Mouse (Mus musculus) hindbrain, embryonic 11.5 days (tissue): ENCODE results near the gene Sphk2. TPM values are rescaled to one million over a fixed set of nuclear protein-coding genes. Genes with fewer than 3 reads are reported as not detected.
A peak's percentile ranks its signal among the peaks of the same experiment; 100 is the strongest.

Experiments
- ATAC-seq: fragments of 200-750 bp; cut with Nextera tagmentation; 2 replicates; pipeline ENCODE4 v1.8.0; 2017; ENCODE audit warnings: mild to moderate bottlenecking, moderate TSS enrichment, moderate library complexity; ENCODE audit not compliant: low FRiP score
- DNase-seq: peaks from one replicate; pipeline ENCODE4 v3.0.0-alpha.2; 2015; ENCODE audit warnings: low spot score
- H3K27ac ChIP-seq: fragments of 300-500 bp; sonication (generic); 2 replicates; pipeline ENCODE4 v1.5.1; 2014; ENCODE audit warnings: mild to moderate bottlenecking, low read depth, low read length
- H3K27me3 ChIP-seq: fragments of 300-500 bp; sonication (generic); 2 replicates; pipeline ENCODE4 v1.6.1; 2014; ENCODE audit warnings: mild to moderate bottlenecking, low read length, moderate library complexity, mixed read lengths; ENCODE audit not compliant: control insufficient read depth, insufficient read depth
- H3K36me3 ChIP-seq: fragments of 300-500 bp; sonication (generic); 2 replicates; pipeline ENCODE4 v1.6.1; 2014; ENCODE audit warnings: mild to moderate bottlenecking, low read length, moderate library complexity, mixed read lengths; ENCODE audit not compliant: control insufficient read depth, insufficient read depth
- H3K4me1 ChIP-seq: fragments of 300-500 bp; sonication (generic); replicated peaks from 2 replicates; pipeline ENCODE4 v1.6.1; 2014; ENCODE audit warnings: low read length, mixed read lengths; ENCODE audit not compliant: control insufficient read depth, insufficient read depth
- H3K4me2 ChIP-seq: fragments of 300-500 bp; sonication (generic); replicated peaks from 2 replicates; pipeline ENCODE4 v1.6.1; 2014; ENCODE audit warnings: mild to moderate bottlenecking, low read depth, low read length
- H3K4me3 ChIP-seq: fragments of 300-500 bp; sonication (generic); 2 replicates; pipeline ENCODE4 v1.5.1; 2014; ENCODE audit warnings: low read depth, low read length
- H3K9ac ChIP-seq: fragments of 300-500 bp; sonication (generic); 2 replicates; pipeline ENCODE4 v1.6.1; 2014; ENCODE audit warnings: low read depth, low read length
- H3K9me3 ChIP-seq: fragments of 300-500 bp; sonication (generic); 2 replicates; pipeline ENCODE4 v1.6.1; 2016; ENCODE audit warnings: low read length; ENCODE audit not compliant: control insufficient read depth
- WGBS: fragments of 180-500 bp; shearing (Covaris S2); extraction: QIAGEN DNeasy Blood & Tissue Kit; methylation state at CpG from one replicate; pipeline ENCODE4 v1.1.7; 2014; 5-methylcytosine and 5-hydroxymethylcytosine counted together
- polyA plus RNA-seq: library from polyadenylated mRNA; unstranded; fragments of >200 nt; fragmentation: Nextera tagmentation; extraction: Ambion mirVana; gene quantifications from 2 replicates; pipeline ENCODE4 v1.2.1, GENCODE M21; 2014

Sphk2 gene
- polyA plus RNA-seq, 1 experiment from 2014 or later = 13.6 TPM

DNA sequence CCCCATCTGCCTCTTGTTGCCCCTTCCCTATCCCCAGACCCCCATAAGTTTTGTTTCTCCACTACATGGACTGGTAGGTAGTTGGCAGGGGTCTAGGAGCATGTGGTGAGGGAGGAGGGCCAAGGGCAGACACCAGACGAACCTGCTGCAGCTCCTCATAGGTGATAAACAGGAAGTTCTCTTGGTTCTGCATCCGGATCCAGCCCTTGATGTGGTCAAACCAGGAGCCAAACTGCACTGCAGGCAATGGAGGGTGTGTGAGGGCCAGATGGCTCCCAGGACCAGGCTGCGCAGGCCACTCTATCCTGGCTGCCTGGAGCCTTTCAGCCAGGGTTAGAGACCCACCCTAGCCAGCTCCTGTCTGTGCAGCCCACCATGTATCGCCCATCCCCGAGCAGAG, 15.7 kb upstream of the Sphk2 start:
- H3K36me3 ChIP-seq = peaks cover 3% of the 10 kb centered on the region; the same call in 1 of the 2 replicates
- no peaks in the 10 kb centered on the region for H3K9me3 ChIP-seq
- H3K4me3 ChIP-seq = no peak overlapping the region
- H3K4me1 ChIP-seq = no peaks in the 10 kb centered on the region
- H3K27ac ChIP-seq = no peak overlapping the region
- no peak overlapping the region for H3K4me2 ChIP-seq
- no peak for DNase-seq
- no peak for ATAC-seq
- 78% methylated on average over 5 of the region's 5 CpGs for WGBS
- no peak overlapping the region for H3K9ac ChIP-seq
- H3K27me3 ChIP-seq = no peaks in the 10 kb centered on the region

DNA sequence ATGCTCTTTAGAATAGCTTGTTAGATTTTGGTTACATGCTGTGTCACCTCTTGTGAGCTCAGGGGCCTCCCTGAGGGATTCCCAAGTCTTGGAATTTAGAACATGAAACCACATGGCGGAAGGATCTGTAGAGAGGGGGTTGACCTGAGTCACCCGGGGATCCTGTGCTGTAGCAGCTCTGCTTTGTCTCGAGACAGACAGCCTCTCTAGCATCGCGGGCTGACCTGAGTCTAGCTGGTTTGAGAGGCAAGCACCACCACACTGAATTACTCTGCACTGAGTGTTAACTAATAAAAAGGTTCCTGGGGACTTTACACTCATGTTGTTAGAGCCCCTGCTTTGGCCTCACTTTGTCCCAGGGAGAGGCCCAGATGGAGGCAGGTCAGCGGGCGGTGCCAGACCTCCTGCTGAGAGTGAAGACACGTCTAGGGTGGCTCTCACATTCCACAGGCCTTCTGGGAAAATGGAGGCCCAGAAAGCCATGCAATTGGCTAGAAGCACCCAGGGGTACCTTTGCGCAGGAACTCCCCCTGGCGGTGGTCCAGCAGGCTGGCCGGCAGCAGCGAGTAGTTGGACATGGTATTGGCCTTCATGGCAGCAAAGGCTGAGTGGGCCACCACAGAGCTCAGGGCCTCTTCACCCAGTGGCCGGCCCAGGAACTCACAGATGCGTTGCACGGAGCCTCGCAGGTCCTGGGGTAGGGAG, 13.1 kb upstream of the Sphk2 start:
- peaks cover 3% of the 10 kb centered on the region; the same call in 1 of the 2 replicates for H3K36me3 ChIP-seq
- H3K4me3 ChIP-seq = no peak overlapping the region
- H3K9ac ChIP-seq = no peak overlapping the region
- H3K4me2 ChIP-seq = no peak overlapping the region
- no peaks in the 10 kb centered on the region for H3K9me3 ChIP-seq
- ATAC-seq (no peak), DNase-seq (peak; percentile 72)
- H3K27me3 ChIP-seq = no peaks in the 10 kb centered on the region
- WGBS = 20% methylated on average over 16 of the region's 16 CpGs
- no peaks in the 10 kb centered on the region for H3K4me1 ChIP-seq
- no peak overlapping the region for H3K27ac ChIP-seq

DNA sequence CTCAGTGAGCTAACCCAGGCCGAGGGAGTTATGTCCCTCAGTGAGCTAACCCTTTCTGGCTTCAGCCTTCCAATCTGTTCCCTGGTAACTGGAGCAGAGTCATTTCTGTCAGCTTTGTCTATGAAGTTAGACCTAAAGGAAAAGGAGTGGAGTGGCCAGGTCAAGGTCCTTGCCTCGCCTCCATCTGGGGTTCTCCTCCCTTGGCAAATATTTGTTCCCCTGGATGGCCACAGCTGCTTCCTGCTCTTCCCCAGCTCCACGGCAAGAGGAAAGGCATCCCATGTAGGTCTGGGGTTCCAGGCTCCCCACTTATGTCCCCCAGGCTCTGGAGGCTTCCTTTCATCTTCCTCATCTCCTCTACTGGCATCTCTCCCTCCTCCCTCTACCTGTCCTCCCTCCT, 9.8 kb upstream of the Sphk2 start:
- Histone ChIP-seq H3K36me3 (peaks cover 6% of the 10 kb centered on the region), H3K27ac (no peak overlapping the region), H3K4me3 (no peak overlapping the region), H3K27me3 (no peaks in the 10 kb centered on the region), H3K9me3 (no peaks in the 10 kb centered on the region), H3K9ac (no peak overlapping the region), H3K4me2 (no peak overlapping the region), H3K4me1 (no peaks in the 10 kb centered on the region)
- DNase-seq (no peak), ATAC-seq (no peak)
- 73% methylated on average over 3 of the region's 3 CpGs for WGBS

DNA sequence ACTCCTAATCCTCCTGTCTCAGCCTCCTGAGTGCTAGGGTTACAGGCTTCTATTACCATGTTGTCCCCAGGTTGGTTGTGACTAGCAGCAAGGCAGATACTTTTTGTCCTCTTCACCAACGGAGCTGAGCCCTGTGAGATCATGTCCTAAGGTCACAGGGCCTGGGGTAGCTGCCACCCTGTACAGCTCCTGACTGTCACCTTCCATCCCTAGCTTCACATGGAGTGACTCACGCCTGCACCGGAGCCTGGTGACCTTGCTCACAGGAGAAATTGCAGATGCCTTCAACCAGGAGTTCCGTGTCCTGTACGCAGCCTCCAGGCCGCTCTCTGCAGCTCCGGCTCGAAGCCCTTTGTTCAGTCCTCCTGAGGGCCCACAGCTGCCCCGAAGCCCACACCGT, 8.6 kb upstream of the Sphk2 start:
- Histone ChIP-seq H3K4me1 (no peaks in the 10 kb centered on the region), H3K27ac (no peak overlapping the region), H3K9me3 (no peaks in the 10 kb centered on the region), H3K9ac (no peak overlapping the region), H3K4me2 (no peak overlapping the region), H3K27me3 (no peaks in the 10 kb centered on the region), H3K4me3 (no peak overlapping the region), H3K36me3 (peaks cover 8% of the 10 kb centered on the region)
- 90% methylated on average over 10 of the region's 10 CpGs for whole genome bisulfite sequencing
- ATAC-seq (no peak), DNase-seq (no peak)

DNA sequence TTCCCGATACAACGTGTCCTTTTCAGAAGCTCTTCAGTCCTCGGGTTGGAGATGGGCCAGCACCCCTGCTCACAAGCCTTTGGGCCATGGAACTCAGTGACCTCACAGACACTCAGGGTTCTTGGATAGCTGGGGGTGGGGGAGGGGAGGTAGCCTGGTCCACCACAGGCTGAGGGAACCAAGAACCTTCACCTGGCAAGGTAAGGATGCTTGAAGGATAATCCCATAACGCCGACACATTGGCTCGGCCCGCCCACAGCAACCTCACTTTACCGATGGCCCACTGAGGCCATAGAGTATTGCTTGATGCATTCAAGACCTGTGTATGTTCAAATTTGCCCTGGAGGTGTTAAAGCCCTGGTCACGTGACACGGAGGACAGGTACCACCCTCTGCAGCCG, 7.9 kb upstream of the Sphk2 start, which contains the start of gene Spaca4:
TSS of gene Spaca4 (minus strand) at position 101 of the 400 bp plus-strand sequence.
- WGBS = 93% methylated on average over 11 of the region's 11 CpGs
- Histone ChIP-seq H3K4me1 (no peaks in the 10 kb centered on the region), H3K27ac (no peak within 1 kb of the TSS), H3K9ac (no peak within 1 kb of the TSS), H3K4me3 (no peak within 1 kb of the TSS), H3K27me3 (no peaks in the 10 kb centered on the region), H3K36me3 (peaks cover 10% of the 10 kb centered on the region), H3K9me3 (no peaks in the 10 kb centered on the region), H3K4me2 (no peak within 1 kb of the TSS)
- ATAC-seq (no peak), DNase-seq (no peak)

DNA sequence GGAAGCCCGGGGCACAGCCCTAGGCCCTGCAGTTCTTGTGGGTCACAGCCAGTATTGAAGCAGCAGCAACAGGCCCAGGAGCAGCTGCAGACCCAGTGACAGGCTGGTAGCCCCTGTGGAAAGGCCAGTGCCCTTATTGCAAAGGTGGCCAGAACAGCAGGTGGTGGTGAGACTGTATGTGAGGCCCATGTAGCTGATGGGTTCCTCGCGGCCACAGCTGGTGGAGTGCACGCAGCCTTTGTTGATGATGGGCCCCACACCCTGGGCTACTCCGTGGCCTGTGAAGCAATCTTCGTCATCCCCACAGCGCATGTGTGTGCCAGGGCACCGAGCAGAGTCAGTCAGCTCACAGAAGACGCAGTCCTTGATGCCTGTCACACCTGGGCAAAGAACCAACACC, 7.3 kb upstream of the Sphk2 start:
- ATAC-seq = no peak

DNA sequence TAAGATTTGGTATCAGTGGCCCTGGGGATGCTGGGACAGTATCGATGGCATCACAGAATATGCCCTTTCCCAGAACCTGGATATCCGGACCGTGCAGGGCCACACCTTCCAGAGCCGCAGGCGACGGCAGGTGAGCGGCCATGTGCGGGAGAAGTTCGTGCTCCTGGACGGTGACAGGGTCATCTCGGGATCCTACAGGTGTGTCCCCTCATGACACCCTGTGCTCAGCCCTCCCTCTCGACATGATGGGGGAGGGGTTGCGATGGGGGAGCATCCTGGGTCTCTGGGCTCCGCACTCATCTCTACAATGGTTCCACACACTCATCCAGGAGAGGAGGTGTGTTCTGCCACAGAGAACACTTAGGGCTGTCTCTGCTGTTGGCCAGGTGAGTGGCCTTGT, 6.0 kb upstream of the Sphk2 start:
- no peak for ATAC-seq
- Histone ChIP-seq H3K9me3 (no peaks in the 10 kb centered on the region), H3K27ac (no peak overlapping the region), H3K9ac (no peak overlapping the region), H3K36me3 (peaks cover 13% of the 10 kb centered on the region), H3K4me2 (no peak overlapping the region), H3K27me3 (no peaks in the 10 kb centered on the region), H3K4me1 (peaks cover 4% of the 10 kb centered on the region), H3K4me3 (no peak overlapping the region)
- WGBS = 95% methylated on average over 14 of the region's 14 CpGs
- DNase-seq = no peak

More for the DNA sequence above, 7.3 kb upstream of the Sphk2 start:
- H3K9me3 ChIP-seq = no peaks in the 10 kb centered on the region
- H3K4me2 ChIP-seq = no peak overlapping the region
- DNase-seq = no peak
- peaks cover 10% of the 10 kb centered on the region for H3K36me3 ChIP-seq
- H3K4me3 ChIP-seq = no peak overlapping the region
- H3K4me1 ChIP-seq = no peaks in the 10 kb centered on the region
- 94% methylated on average over 9 of the region's 9 CpGs for WGBS
- no peaks in the 10 kb centered on the region for H3K27me3 ChIP-seq
- H3K27ac ChIP-seq = no peak overlapping the region
- no peak overlapping the region for H3K9ac ChIP-seq

DNA sequence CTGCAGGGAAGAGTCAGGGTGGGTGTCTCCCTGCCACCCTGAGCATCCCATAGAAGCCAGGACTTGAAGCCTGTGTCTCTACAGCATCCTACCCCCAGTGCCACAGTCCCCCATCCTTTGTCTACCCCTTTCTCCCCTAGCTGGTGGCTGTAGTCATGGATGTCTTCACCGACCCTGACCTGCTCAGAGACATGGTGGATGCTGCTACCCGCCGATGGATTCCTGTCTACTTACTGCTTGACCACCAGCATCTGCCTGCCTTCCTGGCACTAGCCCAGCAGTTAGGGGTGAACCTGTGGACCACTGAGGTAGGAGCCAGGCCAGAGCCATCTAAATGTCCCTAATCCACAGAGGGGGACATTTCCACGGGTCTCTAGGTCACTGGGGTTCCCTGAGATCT, 5.5 kb upstream of the Sphk2 start:
- peaks cover 11% of the 10 kb centered on the region for H3K36me3 ChIP-seq

DNA sequence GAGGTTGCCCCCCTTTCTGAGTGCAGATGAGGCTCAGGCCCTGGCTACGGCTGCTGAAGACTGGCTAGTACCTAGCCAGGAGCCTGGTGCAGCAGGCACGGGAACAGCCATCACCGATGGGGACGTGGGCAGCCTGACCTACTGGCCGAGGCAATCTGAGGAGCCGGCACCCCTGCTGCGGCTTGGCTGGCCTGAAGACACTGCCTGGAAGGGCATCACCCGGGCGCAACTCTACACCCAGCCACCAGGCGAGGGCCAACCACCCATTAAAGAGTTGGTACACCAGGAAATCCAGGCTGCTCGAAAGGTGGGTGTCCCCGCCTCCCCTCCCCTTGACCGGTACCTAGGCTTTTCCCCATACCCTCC, 4.5 kb upstream of the Sphk2 start:
- H3K9ac ChIP-seq = no peak overlapping the region
- DNase-seq = no peak

More for the DNA sequence above, 5.5 kb upstream of the Sphk2 start:
- Histone ChIP-seq H3K4me2 (no peak overlapping the region), H3K9ac (no peak overlapping the region), H3K9me3 (no peaks in the 10 kb centered on the region), H3K27me3 (no peaks in the 10 kb centered on the region), H3K4me1 (peaks cover 6% of the 10 kb centered on the region), H3K4me3 (no peak overlapping the region), H3K27ac (no peak overlapping the region)
- DNase-seq (no peak), ATAC-seq (no peak)
- 95% methylated on average over 4 of the region's 4 CpGs for WGBS

More for the DNA sequence above, 4.5 kb upstream of the Sphk2 start:
- no peak overlapping the region for H3K4me2 ChIP-seq
- no peak overlapping the region for H3K4me3 ChIP-seq
- peaks cover 6% of the 10 kb centered on the region for H3K4me1 ChIP-seq
- H3K27me3 ChIP-seq = no peaks in the 10 kb centered on the region
- no peaks in the 10 kb centered on the region for H3K9me3 ChIP-seq
- ATAC-seq = no peak
- peaks cover 11% of the 10 kb centered on the region for H3K36me3 ChIP-seq
- no peak overlapping the region for H3K27ac ChIP-seq
- WGBS = 79% methylated on average over 13 of the region's 13 CpGs
